Mouse (Mus musculus): ENCODE data around the gene Slc35f4. TPM values are rescaled to one million over a fixed set of nuclear protein-coding genes. Genes with fewer than 3 reads are reported as not detected.

Slc35f4 gene
- polyA plus RNA-seq, 1 experiment from 2014 or later: 23.3 TPM

DNA sequence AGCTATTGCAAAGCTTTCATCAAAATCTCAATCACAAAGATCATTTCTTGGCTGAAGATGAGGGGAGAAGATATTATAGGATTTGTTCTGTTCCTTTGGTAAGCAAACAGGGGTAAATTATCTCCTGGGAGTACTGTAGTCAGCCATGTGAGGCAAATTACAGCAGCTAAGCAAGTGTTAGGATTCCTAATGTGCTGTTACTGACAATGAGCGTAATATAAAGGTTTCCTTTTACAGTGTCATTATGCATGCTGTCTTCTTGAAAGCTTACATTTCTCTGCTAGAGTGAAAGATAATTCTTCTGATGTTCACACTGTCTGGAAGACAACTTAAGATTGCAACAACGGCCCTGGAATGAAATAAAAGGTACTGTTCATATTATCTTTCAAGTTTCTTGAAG lies 192.0 kb downstream of the Slc35f4 start:
- Histone ChIP-seq H3K4me2 (ENCODE audit: low read length) (no peak overlapping the region), H3K36me3 (ENCODE audit: control insufficient read depth, insufficient read depth, low read length) (no peaks in the 10 kb centered on the region), H3K27me3 (ENCODE audit: control insufficient read depth, insufficient read depth, low read depth, low read length) (no peaks in the 10 kb centered on the region), H3K4me3 (ENCODE audit: low read depth, low read length) (no peak overlapping the region), H3K27ac (ENCODE audit: low read length) (no peak overlapping the region), H3K9me3 (replicated peaks; ENCODE audit: control insufficient read depth, low read length, poor library complexity, severe bottlenecking) (no peaks in the 10 kb centered on the region), H3K4me1 (ENCODE audit: control insufficient read depth, insufficient read depth, low read length) (no peaks in the 10 kb centered on the region), H3K9ac (ENCODE audit: low read depth, low read length) (no peak overlapping the region)
- WGBS: 79% methylated on average over 2 of the region's 2 CpGs
- ATAC-seq: no peak

DNA sequence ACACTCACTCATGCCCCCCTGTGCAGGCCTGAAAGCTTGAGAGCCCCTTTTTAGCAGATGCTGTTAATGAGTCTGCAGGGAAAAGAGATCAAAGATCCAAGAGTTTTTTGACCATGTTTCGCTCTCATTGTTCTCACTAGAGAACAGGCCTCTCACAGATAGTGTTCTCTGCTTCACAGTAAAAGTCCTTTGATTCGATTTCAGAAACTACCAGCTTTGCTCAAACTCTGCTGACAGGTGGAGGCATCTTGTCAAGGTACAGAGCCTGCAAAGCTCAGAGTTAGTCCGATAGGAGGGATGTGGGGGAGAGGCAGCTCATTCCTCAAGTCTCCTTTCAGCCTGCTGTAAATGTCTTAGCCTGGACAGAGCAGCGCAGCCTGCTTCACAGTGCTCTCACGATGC lies 209.4 kb downstream of the Slc35f4 start:
- no peak overlapping the region for H3K27ac ChIP-seq (ENCODE audit: low read length)
- no peak overlapping the region for H3K4me2 ChIP-seq (ENCODE audit: low read length)
- no peaks in the 10 kb centered on the region for H3K36me3 ChIP-seq (ENCODE audit: control insufficient read depth, insufficient read depth, low read length)
- no peaks in the 10 kb centered on the region for H3K9me3 ChIP-seq (replicated peaks; ENCODE audit: control insufficient read depth, low read length, poor library complexity, severe bottlenecking)
- H3K9ac ChIP-seq (ENCODE audit: low read depth, low read length): no peak overlapping the region
- WGBS: 8% methylated on average over 5 of the region's 5 CpGs
- no peaks in the 10 kb centered on the region for H3K27me3 ChIP-seq (ENCODE audit: control insufficient read depth, insufficient read depth, low read depth, low read length)
- peaks cover 7% of the 10 kb centered on the region for H3K4me1 ChIP-seq (ENCODE audit: control insufficient read depth, insufficient read depth, low read length)
- peak; percentile 91 for ATAC-seq
- H3K4me3 ChIP-seq (ENCODE audit: low read depth, low read length): no peak overlapping the region

DNA sequence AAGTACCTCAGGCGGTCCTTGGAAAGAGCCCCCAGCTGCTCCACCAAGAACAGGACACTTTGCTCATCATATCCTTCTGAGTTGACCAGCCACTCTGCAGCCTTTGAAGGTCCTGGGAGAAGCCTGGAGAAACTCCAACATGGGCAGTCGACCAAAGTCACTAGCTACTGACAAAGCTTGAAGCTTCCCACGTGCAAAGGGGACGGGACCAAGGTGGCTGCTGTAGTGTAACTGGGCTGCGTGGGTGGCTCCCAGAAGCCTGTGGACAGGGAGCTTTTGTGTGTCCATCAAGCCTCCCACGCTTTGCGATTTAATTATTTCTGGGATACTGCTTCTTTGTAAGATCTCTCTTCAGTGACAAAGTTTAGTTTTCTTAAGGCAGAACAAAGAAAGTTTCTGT lies 211.9 kb downstream of the Slc35f4 start:
- no peaks in the 10 kb centered on the region for H3K27me3 ChIP-seq (ENCODE audit: control insufficient read depth, insufficient read depth, low read depth, low read length)
- no peaks in the 10 kb centered on the region for H3K9me3 ChIP-seq (replicated peaks; ENCODE audit: control insufficient read depth, low read length, poor library complexity, severe bottlenecking)
- no peak overlapping the region for H3K27ac ChIP-seq (ENCODE audit: low read length)
- H3K4me1 ChIP-seq (ENCODE audit: control insufficient read depth, insufficient read depth, low read length): peaks cover 7% of the 10 kb centered on the region
- no peak for ATAC-seq
- H3K9ac ChIP-seq (ENCODE audit: low read depth, low read length): no peak overlapping the region
- no peaks in the 10 kb centered on the region for H3K36me3 ChIP-seq (ENCODE audit: control insufficient read depth, insufficient read depth, low read length)
- H3K4me2 ChIP-seq (ENCODE audit: low read length): no peak overlapping the region
- WGBS: 30% methylated on average over 7 of the region's 7 CpGs
- no peak overlapping the region for H3K4me3 ChIP-seq (ENCODE audit: low read depth, low read length)

DNA sequence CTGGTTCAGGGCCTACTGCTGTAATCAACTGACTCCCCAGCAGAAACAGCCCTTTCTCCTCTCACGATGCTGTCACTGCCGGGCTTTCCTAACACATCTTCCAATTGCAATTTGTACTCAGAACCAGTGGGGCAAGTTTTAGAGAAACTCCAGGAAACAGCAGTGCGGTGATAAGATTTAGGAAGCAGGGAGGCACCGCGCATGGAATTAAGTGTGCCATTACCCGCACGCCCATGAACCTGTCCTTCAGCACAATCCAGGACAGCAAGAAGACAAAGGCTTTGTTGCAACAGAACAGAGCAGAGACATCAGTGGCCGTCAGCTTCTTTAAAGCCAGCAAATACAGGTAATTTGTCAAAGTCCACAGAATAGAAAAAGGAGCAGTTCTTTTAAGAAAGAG lies 212.5 kb downstream of the Slc35f4 start:
- H3K27me3 ChIP-seq (ENCODE audit: control insufficient read depth, insufficient read depth, low read depth, low read length): no peaks in the 10 kb centered on the region
- no peak overlapping the region for H3K4me3 ChIP-seq (ENCODE audit: low read depth, low read length)
- no peak for ATAC-seq
- H3K27ac ChIP-seq (ENCODE audit: low read length): no peak overlapping the region
- H3K4me1 ChIP-seq (ENCODE audit: control insufficient read depth, insufficient read depth, low read length): peaks cover 7% of the 10 kb centered on the region
- H3K9me3 ChIP-seq (replicated peaks; ENCODE audit: control insufficient read depth, low read length, poor library complexity, severe bottlenecking): no peaks in the 10 kb centered on the region
- 70% methylated on average over 8 of the region's 8 CpGs for WGBS
- H3K9ac ChIP-seq (ENCODE audit: low read depth, low read length): no peak overlapping the region
- H3K36me3 ChIP-seq (ENCODE audit: control insufficient read depth, insufficient read depth, low read length): no peaks in the 10 kb centered on the region
- no peak overlapping the region for H3K4me2 ChIP-seq (ENCODE audit: low read length)

DNA sequence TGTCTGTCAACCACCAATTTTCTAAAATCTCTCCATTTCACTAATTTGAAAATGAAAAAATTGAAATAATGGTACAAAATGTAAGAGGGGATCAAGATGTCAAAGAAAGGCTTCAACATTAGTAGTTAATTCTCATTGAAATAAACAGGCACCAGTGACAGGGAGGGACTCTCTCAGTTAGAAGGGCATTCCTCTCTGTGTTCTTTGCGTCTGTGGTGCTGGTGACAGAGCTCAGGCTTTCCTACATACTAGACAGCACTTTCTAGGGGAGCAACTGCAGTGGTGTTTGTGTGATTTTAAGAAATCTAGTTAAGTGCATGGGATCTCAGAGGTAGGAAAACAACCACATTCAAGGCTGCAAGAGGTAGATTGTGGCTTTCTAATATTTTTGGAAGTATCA lies 214.3 kb downstream of the Slc35f4 start:
- Histone ChIP-seq H3K9ac (ENCODE audit: low read depth, low read length) (no peak overlapping the region), H3K36me3 (ENCODE audit: control insufficient read depth, insufficient read depth, low read length) (no peaks in the 10 kb centered on the region), H3K27me3 (ENCODE audit: control insufficient read depth, insufficient read depth, low read depth, low read length) (no peaks in the 10 kb centered on the region), H3K4me2 (ENCODE audit: low read length) (no peak overlapping the region), H3K9me3 (replicated peaks; ENCODE audit: control insufficient read depth, low read length, poor library complexity, severe bottlenecking) (no peaks in the 10 kb centered on the region), H3K27ac (ENCODE audit: low read length) (no peak overlapping the region), H3K4me1 (ENCODE audit: control insufficient read depth, insufficient read depth, low read length) (peaks cover 7% of the 10 kb centered on the region), H3K4me3 (ENCODE audit: low read depth, low read length) (no peak overlapping the region)
- ATAC-seq: no peak
- 19% methylated on average over 1 of the region's 1 CpGs for WGBS

DNA sequence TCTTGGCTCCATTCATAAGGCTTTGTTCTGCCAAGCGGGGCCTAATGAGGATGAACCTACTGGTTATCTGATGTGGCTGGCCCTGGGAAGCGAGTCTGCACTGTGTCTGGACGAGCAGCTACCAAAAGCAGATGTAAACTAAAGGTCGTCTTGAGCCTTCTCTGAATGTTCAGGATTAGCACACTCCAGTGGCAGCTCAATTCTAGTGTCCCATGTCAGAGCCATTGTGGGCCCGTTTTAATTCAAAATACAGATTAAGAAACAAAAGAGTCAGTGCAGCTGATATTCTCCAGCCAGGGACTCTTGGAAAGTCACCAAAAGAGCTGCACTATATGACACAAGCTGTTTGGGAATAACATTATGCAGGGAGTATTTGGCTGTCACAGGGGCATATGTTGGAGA lies 214.8 kb downstream of the Slc35f4 start:
- ATAC-seq: peak; percentile 50; the same call in 1 of the 2 replicates
- H3K9me3 ChIP-seq (replicated peaks; ENCODE audit: control insufficient read depth, low read length, poor library complexity, severe bottlenecking): no peaks in the 10 kb centered on the region
- no peak overlapping the region for H3K4me3 ChIP-seq (ENCODE audit: low read depth, low read length)
- no peak overlapping the region for H3K27ac ChIP-seq (ENCODE audit: low read length)
- 10% methylated on average over 5 of the region's 5 CpGs for WGBS
- H3K27me3 ChIP-seq (ENCODE audit: control insufficient read depth, insufficient read depth, low read depth, low read length): no peaks in the 10 kb centered on the region
- H3K4me1 ChIP-seq (ENCODE audit: control insufficient read depth, insufficient read depth, low read length): peaks cover 7% of the 10 kb centered on the region
- H3K4me2 ChIP-seq (ENCODE audit: low read length): no peak overlapping the region
- H3K36me3 ChIP-seq (ENCODE audit: control insufficient read depth, insufficient read depth, low read length): no peaks in the 10 kb centered on the region
- H3K9ac ChIP-seq (ENCODE audit: low read depth, low read length): no peak overlapping the region

DNA sequence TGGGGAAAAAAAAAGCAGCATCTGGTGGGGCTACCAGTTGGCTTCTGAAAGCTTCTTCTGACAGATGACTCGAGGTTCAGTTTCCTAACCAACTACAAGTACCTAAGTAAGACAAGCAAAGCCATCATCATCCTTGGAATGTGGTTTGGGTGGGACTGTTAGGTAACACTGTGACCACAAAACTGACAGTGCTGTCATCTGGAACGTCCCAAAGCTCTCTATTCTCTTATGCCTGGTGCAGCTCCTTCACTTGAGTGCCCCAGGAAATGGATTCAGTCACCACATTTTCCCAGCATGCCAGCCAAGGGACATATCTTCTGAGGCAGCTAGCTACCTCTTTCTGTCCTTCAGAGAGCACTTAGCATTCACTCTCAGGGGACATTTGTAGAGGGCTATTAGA lies 216.2 kb downstream of the Slc35f4 start:
- no peaks in the 10 kb centered on the region for H3K27me3 ChIP-seq (ENCODE audit: control insufficient read depth, insufficient read depth, low read depth, low read length)
- H3K4me1 ChIP-seq (ENCODE audit: control insufficient read depth, insufficient read depth, low read length): peaks cover 3% of the 10 kb centered on the region
- WGBS: 49% methylated on average over 2 of the region's 2 CpGs
- H3K9me3 ChIP-seq (replicated peaks; ENCODE audit: control insufficient read depth, low read length, poor library complexity, severe bottlenecking): no peaks in the 10 kb centered on the region
- H3K4me3 ChIP-seq (ENCODE audit: low read depth, low read length): no peak overlapping the region
- no peak overlapping the region for H3K27ac ChIP-seq (ENCODE audit: low read length)
- ATAC-seq: no peak
- H3K9ac ChIP-seq (ENCODE audit: low read depth, low read length): no peak overlapping the region
- no peak overlapping the region for H3K4me2 ChIP-seq (ENCODE audit: low read length)
- H3K36me3 ChIP-seq (ENCODE audit: control insufficient read depth, insufficient read depth, low read length): no peaks in the 10 kb centered on the region

DNA sequence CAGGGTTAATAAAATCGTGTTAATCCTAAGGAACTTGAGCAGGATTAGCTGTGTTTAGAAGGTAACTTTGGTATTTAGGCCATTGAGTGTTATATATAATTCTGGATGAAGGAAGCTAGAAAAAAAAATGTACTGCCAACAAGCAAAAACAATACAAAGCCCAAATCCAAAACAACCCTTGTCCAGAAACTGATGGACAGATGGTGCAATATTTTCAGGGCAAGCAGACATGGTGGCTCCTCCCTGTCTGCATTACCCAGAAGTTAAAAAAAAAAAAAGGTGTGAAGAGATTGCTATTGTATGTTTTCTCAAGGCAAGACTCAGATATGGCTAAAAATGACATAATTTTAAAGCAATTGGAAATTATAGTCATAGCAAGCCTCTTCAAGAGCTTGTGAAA lies 217.3 kb downstream of the Slc35f4 start:
- no peak overlapping the region for H3K4me2 ChIP-seq (ENCODE audit: low read length)
- no peak overlapping the region for H3K4me3 ChIP-seq (ENCODE audit: low read depth, low read length)
- peaks cover 3% of the 10 kb centered on the region for H3K4me1 ChIP-seq (ENCODE audit: control insufficient read depth, insufficient read depth, low read length)
- WGBS: 74% methylated on average over 1 of the region's 1 CpGs
- no peaks in the 10 kb centered on the region for H3K9me3 ChIP-seq (replicated peaks; ENCODE audit: control insufficient read depth, low read length, poor library complexity, severe bottlenecking)
- H3K27ac ChIP-seq (ENCODE audit: low read length): no peak overlapping the region
- no peak overlapping the region for H3K9ac ChIP-seq (ENCODE audit: low read depth, low read length)
- H3K36me3 ChIP-seq (ENCODE audit: control insufficient read depth, insufficient read depth, low read length): no peaks in the 10 kb centered on the region
- no peaks in the 10 kb centered on the region for H3K27me3 ChIP-seq (ENCODE audit: control insufficient read depth, insufficient read depth, low read depth, low read length)
- no peak for ATAC-seq

DNA sequence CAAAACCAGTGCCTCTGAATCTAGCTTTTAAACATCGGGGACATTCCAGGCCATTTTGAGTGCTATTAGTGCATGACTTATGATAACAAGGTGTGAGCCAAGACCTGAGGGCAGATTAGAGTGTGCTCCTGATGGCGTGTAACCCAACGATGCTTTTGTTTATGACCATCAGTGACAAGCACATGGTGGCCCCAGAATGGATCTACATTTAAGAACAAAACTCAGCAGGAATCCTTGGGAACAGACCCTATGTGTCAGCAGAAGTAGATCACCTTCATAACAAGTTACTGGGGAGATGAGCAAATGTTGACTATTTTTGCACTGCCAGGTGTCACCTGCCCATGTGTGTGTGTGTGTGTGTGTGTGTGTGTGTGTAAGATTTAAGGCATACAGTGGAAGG lies 218.0 kb downstream of the Slc35f4 start:
- Histone ChIP-seq H3K4me1 (ENCODE audit: control insufficient read depth, insufficient read depth, low read length) (peaks cover 3% of the 10 kb centered on the region), H3K4me2 (ENCODE audit: low read length) (no peak overlapping the region), H3K9me3 (replicated peaks; ENCODE audit: control insufficient read depth, low read length, poor library complexity, severe bottlenecking) (no peaks in the 10 kb centered on the region)

More for the DNA sequence above, 218.0 kb downstream of the Slc35f4 start:
- no peak for ATAC-seq
- Histone ChIP-seq H3K4me3 (ENCODE audit: low read depth, low read length) (no peak overlapping the region), H3K27me3 (ENCODE audit: control insufficient read depth, insufficient read depth, low read depth, low read length) (no peaks in the 10 kb centered on the region), H3K27ac (ENCODE audit: low read length) (no peak overlapping the region), H3K9ac (ENCODE audit: low read depth, low read length) (no peak overlapping the region), H3K36me3 (ENCODE audit: control insufficient read depth, insufficient read depth, low read length) (no peaks in the 10 kb centered on the region)
- 91% methylated on average over 3 of the region's 3 CpGs for WGBS
